Mouse (Mus musculus) heart, embryonic 10.5 days (tissue): ENCODE measurements around the gene Srm. TPM values are rescaled to one million over a fixed set of nuclear protein-coding genes. Genes with fewer than 3 reads are reported as not detected.

Experiments used
- DNase-seq: peaks from one replicate; pipeline ENCODE4 v3.0.0-alpha.2; 2017; ENCODE audit warnings: low spot score
- H3K27ac ChIP-seq: fragments of 300-500 bp; sonication (generic); 2 replicates; pipeline ENCODE4 v1.5.1; 2016; ENCODE audit warnings: mild to moderate bottlenecking
- H3K27me3 ChIP-seq: fragments of 300-500 bp; sonication (generic); 2 replicates; pipeline ENCODE4 v1.6.1; 2016; ENCODE audit warnings: mild to moderate bottlenecking; ENCODE audit not compliant: poor library complexity, insufficient read depth, severe bottlenecking
- H3K36me3 ChIP-seq: fragments of 300-500 bp; sonication (generic); 2 replicates; pipeline ENCODE4 v1.6.1; 2016; ENCODE audit warnings: mild to moderate bottlenecking, moderate library complexity
- H3K4me1 ChIP-seq: fragments of 300-500 bp; sonication (generic); 2 replicates; pipeline ENCODE4 v1.6.1; 2016; ENCODE audit warnings: mild to moderate bottlenecking
- H3K4me3 ChIP-seq: fragments of 300-500 bp; sonication (generic); 2 replicates; pipeline ENCODE4 v1.5.1; 2016; ENCODE audit warnings: mild to moderate bottlenecking, moderate library complexity
- H3K9me3 ChIP-seq: fragments of 300-500 bp; sonication (generic); 2 replicates; pipeline ENCODE4 v1.6.1; 2016; ENCODE audit warnings: mild to moderate bottlenecking, moderate library complexity
- WGBS: fragments of 180-500 bp; shearing (Covaris S2); methylation state at CpG from one replicate; pipeline ENCODE4 v1.1.7; 2016; 5-methylcytosine and 5-hydroxymethylcytosine counted together
- polyA plus RNA-seq: library from polyadenylated mRNA; unstranded; fragments of >200 nt; fragmentation: Nextera tagmentation; extraction: Ambion mirVana; gene quantifications from 2 replicates; pipeline ENCODE4 v1.2.1, GENCODE M21; 2016

Srm gene
- polyA plus RNA-seq, 1 experiment from 2014 or later = 306 TPM

DNA sequence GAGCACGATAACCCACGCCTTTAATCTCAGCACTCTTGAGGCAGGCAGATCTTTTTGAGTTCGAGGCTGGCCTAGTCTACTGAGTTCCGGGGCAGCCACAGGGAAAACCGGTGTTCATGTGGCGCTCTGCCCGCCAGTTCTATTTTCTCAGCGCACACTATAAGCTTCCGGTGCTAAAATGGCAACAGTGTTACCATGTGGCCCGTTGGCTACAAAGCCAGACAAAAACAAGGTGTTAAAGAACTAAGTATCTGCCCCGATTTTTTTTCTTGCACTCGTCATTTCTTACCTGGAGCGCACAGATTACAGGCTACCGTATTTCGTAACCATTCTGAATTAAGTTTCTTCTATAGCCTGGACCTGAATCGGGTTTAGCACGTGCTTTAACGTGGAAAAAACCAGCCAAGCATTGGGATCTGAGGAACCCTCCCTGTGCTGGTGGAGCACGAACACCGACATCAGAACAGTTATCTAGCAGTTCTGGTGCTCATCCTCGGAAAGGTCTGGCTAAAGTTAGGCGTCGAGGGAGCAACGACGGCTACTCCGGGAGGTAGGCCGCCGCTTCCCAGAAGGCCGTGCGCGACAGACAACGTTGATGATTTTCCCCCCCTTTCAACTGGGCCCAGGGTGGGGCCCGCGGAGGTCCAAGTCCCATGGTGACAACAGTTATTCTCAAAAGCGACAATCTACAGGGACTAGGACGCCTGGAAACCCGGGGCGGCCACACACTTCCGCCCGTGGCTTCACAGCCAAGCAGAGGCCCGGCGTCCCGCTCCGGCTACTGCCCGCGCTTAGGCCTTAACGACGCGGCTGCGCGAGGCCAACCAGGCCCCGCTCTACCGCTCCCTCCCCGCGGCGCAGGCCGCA is 34.7 kb downstream of the Srm start:
- H3K27ac ChIP-seq = peak overlapping the region; percentile 100
- no peak for DNase-seq
- under 1% methylated on average over 57 of the region's 57 CpGs for WGBS
- peaks cover 16% of the 10 kb centered on the region for H3K4me1 ChIP-seq
- peaks cover 42% of the 10 kb centered on the region for H3K36me3 ChIP-seq
- peak overlapping the region; percentile 94 for H3K4me3 ChIP-seq
- H3K9me3 ChIP-seq = no peaks in the 10 kb centered on the region
- H3K27me3 ChIP-seq = no peaks in the 10 kb centered on the region

DNA sequence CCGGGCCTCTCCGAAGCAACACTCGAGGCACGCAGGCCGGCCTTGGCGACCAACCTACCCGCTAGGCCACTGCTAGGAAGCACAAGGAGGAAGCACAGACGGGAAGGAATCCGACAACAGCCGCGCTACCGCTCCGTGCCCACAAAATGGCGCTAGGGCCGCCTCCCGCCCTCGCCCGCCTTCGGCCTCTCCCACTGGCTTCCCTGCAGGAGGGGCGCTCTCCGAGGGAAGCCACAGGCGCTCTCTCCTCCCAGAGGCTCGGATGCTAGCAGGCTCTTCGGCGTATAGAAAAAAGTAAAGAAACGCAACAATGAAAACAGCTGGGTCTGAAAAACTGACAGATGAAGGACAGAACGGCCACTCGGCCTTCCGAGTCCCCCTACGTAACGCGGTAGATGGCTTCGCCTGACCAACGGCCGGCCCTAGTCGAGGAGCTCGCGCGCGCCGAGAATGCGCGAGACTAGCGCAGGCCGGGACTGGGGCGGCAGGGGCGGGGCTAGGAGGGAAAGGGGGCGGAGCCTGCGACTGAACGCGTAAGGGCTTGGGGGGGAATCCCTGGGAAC is 35.4 kb downstream of the Srm start, which contains the start of gene Tardbp:
Tardbp (minus strand) TSS at position 397 of the 563 bp plus-strand sequence.
- peaks cover 16% of the 10 kb centered on the region for H3K4me1 ChIP-seq
- no peaks in the 10 kb centered on the region for H3K27me3 ChIP-seq
- H3K4me3 ChIP-seq = peak within 1 kb of the TSS; percentile 94
- H3K36me3 ChIP-seq = peaks cover 35% of the 10 kb centered on the region
- H3K27ac ChIP-seq = peak within 1 kb of the TSS; percentile 100
- no peaks in the 10 kb centered on the region for H3K9me3 ChIP-seq
- DNase-seq = peak; percentile 96
- WGBS = under 1% methylated on average over 51 of the region's 51 CpGs

DNA sequence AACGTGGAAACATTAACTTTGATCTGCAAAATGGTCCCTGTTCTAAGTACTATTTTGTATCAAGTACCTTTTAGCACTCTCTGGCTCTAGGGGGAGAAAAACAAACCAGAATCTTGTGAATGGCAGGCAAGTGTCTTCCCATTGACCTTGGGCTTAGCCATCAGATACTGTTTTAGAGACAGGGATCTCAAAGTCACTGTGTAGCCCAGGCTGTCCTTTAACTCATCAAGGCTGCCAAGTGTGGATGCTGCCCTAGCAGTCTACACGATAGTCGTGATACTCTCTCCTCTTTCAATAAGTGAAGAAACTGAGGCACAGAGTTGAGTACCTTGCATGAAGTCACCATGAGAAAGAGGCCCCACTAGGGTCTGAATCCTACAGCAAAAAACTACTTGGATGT is 35.9 kb downstream of the Srm start:
- Histone ChIP-seq H3K9me3 (no peaks in the 10 kb centered on the region), H3K4me1 (peaks cover 16% of the 10 kb centered on the region), H3K4me3 (peak overlapping the region; percentile 94), H3K27ac (peak overlapping the region; percentile 100), H3K27me3 (no peaks in the 10 kb centered on the region), H3K36me3 (peaks cover 29% of the 10 kb centered on the region)
- no peak for DNase-seq
- WGBS = 58% methylated on average over 3 of the region's 3 CpGs

DNA sequence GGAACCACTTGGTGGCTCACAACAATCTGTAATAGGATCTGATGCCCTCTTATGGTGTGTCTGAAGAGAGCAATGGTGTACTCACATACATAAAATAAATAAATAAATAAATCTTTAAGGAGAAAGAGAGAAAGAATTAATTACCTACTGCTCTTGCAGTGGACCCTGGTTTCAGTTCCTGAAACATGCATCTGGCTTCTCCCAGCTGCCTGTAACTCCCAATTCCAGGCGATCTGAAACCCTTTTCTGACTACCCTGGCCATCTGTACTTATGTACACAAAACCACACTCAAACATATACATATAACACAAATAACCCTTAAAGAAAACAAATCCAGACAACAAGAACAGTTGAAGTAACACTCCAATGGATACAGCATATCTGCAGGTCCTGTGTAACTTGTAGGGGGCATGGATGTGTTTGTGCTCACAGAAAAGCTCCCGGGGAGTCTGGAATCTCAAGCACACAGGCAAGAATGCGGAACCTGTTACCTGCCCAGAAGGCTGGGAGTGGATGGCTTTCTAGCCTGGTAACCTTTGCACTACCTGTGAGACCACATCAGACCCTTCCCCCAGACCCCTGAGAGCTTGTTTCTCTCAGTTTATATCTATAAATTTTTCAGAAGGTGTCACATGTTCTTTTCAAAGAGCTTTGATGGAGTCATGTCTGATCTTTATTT is 40.9 kb downstream of the Srm start:
- no peak overlapping the region for H3K27ac ChIP-seq
- WGBS = 63% methylated on average over 3 of the region's 3 CpGs
- peaks cover 3% of the 10 kb centered on the region; the same call in 1 of the 2 replicates for H3K4me1 ChIP-seq
- H3K27me3 ChIP-seq = no peaks in the 10 kb centered on the region
- H3K36me3 ChIP-seq = no peaks in the 10 kb centered on the region
- DNase-seq = no peak
- no peak overlapping the region for H3K4me3 ChIP-seq
- no peaks in the 10 kb centered on the region for H3K9me3 ChIP-seq

DNA sequence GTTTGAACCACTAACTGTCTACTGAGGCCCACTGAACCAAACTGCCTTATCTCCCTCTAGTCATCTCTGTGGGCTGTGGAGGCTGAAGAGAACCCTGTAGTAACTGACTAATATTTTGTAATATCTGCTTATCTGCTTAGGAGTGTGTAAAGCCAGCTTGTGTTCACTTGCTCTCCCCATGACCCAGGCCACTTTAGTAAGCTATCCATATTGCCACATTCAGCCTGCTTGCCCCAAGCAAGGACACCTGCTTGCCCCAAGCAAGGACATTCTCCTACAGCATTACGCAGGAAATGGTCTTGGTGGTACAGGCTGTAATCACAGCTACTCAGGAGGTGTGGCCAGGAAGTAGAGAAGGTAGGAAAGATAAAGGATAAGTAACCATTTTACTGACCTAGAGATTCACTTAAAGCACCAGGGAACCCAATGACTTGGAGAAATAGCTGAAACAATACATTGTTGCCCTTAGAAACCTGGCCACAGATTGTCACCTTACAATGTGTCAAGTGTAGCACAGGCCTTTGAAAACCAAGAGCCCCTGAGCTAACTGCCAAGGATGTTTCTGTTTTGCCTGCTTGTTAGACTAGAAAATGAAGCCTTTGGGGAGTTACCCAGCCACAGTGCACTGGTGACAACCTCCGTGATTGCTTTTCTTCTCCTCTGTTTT is 42.2 kb downstream of the Srm start:
- Histone ChIP-seq H3K4me3 (no peak overlapping the region), H3K27ac (no peak overlapping the region), H3K9me3 (no peaks in the 10 kb centered on the region), H3K36me3 (no peaks in the 10 kb centered on the region), H3K4me1 (0 out of 2 replicates have a peak, but pooled peaks cover 3% of the 10 kb centered on the region), H3K27me3 (no peaks in the 10 kb centered on the region)
- DNase-seq = no peak
- 61% methylated on average over 2 of the region's 2 CpGs for WGBS

DNA sequence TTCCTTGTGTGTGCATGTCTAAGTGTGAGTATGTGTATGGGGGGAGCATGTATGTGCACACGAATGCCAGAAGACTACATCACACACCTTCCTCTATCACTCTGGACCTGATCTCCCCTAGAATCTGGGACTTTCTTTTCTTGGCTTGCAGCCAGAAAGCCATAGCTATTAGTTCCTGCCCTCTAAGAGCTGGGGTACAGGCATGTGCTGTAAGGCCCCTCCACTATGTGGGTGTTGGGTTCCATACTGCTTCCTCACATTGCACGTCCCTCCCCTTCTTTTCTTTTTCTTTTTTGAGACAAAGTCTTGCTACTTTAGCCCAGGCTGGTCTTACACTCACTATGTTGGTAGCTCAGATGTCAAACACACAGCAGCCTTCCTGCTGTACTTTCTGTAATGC is 44.0 kb downstream of the Srm start:
- Histone ChIP-seq H3K36me3 (no peaks in the 10 kb centered on the region), H3K4me3 (no peak overlapping the region), H3K27me3 (no peaks in the 10 kb centered on the region), H3K4me1 (0 out of 2 replicates have a peak, but pooled peaks cover 3% of the 10 kb centered on the region), H3K9me3 (no peaks in the 10 kb centered on the region), H3K27ac (no peak overlapping the region)
- no peak for DNase-seq
- WGBS = 80% methylated on average over 2 of the region's 2 CpGs

DNA sequence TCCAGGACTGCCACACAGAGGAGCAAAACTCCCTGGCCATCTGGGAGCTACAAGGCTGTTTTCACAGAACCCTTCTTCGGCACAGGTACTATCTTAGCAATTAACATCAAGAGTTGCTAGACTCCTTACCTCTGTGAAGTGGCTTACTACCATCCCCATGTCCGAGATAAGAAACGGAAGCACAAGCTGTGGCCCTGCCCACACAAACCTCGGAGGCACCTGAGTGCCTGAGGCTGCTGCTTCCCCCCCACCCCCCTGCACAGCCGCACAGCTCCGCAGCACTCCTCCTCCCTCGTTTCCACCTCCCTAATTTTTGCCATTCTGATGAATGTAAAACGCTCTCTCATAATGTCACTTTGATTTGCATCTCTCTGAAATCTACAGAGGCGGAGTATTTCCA is 47.0 kb downstream of the Srm start:
- DNase-seq = no peak
- 42% methylated on average over 9 of the region's 9 CpGs for WGBS
- Histone ChIP-seq H3K4me1 (0 out of 2 replicates have a peak, but pooled peaks cover 3% of the 10 kb centered on the region), H3K36me3 (no peaks in the 10 kb centered on the region), H3K4me3 (no peak overlapping the region), H3K9me3 (no peaks in the 10 kb centered on the region), H3K27me3 (no peaks in the 10 kb centered on the region), H3K27ac (no peak overlapping the region)

DNA sequence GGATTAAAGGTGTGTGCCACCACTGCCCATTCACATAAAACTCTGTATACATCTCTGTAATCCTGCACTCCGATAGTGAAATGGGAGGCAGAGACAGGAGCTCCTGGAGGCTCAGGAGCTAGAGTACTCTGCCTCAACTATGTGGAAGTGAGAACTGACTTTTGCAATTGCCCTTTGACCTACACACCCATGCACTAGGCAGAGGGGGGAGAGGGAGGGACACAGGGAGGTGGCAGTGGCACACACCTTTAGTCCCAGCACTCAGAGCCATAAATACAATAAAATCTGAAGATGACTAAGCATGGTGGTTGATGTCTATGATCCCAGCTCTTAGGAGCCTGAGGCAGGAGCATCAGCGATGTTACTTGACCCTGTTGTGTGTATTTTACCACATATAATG is 48.2 kb downstream of the Srm start:
- WGBS = 78% methylated on average over 2 of the region's 2 CpGs
- Histone ChIP-seq H3K27ac (no peak overlapping the region), H3K36me3 (no peaks in the 10 kb centered on the region), H3K4me3 (no peak overlapping the region), H3K9me3 (no peaks in the 10 kb centered on the region), H3K27me3 (no peaks in the 10 kb centered on the region), H3K4me1 (peaks cover 13% of the 10 kb centered on the region)
- DNase-seq = no peak

DNA sequence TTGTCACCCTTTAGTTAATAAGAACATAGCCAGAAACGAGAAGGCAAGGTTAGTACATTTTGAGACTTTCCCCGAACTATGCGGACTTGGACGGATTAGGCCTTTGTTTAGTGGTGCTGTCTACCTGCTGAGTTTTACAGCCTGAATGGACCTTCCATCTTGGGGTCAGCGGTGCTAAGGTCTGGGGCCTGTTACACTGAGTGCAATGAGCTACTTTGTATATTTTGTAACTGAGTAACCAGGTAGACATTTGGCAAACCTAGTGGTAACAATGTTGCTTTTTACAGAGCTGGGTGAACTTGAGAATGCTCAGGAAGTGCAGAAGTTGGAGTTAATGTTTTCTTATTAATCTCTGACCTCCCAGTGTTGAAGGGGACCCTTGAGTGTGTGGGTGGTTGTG is 49.8 kb downstream of the Srm start:
- Histone ChIP-seq H3K4me1 (peaks cover 13% of the 10 kb centered on the region), H3K27me3 (no peaks in the 10 kb centered on the region), H3K9me3 (no peaks in the 10 kb centered on the region), H3K27ac (no peak overlapping the region), H3K4me3 (no peak overlapping the region), H3K36me3 (no peaks in the 10 kb centered on the region)
- DNase-seq = no peak
- 83% methylated on average over 5 of the region's 5 CpGs for WGBS

DNA sequence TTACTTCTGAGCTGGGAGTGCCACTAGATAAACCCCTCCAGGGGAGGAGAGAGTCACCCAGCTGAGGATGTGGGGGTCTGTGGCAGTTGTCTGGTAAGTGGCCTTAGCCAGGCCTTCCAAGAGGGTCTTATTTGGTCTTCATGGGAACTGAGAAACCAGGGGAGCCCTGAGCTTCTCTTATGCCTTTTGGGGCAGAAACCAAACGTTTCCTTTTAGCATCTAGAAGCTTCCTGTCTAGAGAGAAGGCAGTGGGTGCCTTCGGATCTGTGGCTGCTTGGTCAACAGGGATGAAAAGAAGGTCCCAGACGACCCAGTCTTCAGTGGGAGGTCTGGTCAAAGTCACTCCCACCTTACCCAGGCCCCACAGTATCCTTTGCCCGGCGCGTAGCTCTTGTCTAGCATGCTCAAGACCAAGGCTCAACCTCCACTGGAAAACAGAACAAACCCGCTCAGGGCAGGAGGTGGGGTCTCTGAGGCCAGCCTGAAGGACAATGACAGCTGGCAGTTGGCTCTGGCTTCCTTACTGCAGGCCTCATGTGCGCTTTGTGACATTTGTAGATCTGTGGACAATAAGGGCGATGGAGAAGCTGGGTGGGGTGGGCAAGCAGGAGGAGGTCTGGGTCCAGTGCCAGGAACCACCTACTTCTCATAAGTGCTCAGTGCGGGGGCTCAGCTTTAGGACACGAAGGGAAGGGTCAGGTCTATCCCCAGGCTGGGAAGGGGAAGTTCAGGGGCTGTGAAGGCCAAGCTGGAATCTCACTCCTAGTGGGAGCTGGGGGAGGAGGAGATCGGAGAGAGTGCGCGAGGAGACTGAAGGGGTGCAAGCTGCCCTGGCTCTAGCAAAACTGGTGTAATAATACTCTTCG is 52.2 kb downstream of the Srm start, which contains the start of gene Gm572:
Gm572 (plus strand) TSS at position 27 of the 866 bp plus-strand sequence.
- no peaks in the 10 kb centered on the region for H3K36me3 ChIP-seq
- no peaks in the 10 kb centered on the region for H3K27me3 ChIP-seq
- H3K4me3 ChIP-seq = peak within 1 kb of the TSS; percentile 40
- DNase-seq = no peak
- WGBS = 56% methylated on average over 15 of the region's 15 CpGs
- peaks cover 10% of the 10 kb centered on the region for H3K4me1 ChIP-seq
- no peaks in the 10 kb centered on the region for H3K9me3 ChIP-seq
- H3K27ac ChIP-seq = peak within 1 kb of the TSS; percentile 72

DNA sequence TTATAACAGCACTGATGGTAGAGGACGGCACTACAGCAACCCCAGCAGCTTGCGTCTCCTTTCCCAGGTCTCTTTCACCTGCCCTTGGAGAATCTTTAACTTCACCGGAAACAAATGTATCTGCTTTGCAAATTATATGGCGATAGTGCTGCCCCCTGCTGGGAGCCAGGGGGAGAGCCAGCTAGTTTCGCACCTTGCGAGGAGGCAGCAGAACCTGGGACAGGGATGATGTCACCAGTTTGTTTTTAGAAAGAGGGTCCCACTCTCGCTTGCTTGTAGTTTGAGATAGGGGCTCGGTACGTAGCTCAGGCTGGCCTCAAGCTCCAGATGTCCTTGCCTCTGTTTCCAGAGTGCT is 52.8 kb downstream of the Srm start:
- Histone ChIP-seq H3K9me3 (no peaks in the 10 kb centered on the region), H3K27me3 (no peaks in the 10 kb centered on the region), H3K4me1 (peaks cover 10% of the 10 kb centered on the region), H3K36me3 (no peaks in the 10 kb centered on the region), H3K27ac (peak overlapping the region; percentile 72), H3K4me3 (peak overlapping the region; percentile 40)
- WGBS = 2% methylated on average over 9 of the region's 9 CpGs
- DNase-seq = peak; percentile 84
